Mouse (Mus musculus): ENCODE measurements around the gene Cacna2d2. TPM values are rescaled to one million over a fixed set of nuclear protein-coding genes. Genes with fewer than 3 reads are reported as not detected.

The Cacna2d2 gene
- polyA plus RNA-seq, 1 experiment from 2014 or later = 0.20 TPM

GRCm38 (mm10) chr9:107576357-107577107 is 177.1 kb downstream of the Cacna2d2 start, which contains the start of gene Hyal1:
Gene Hyal1 (plus strand): TSS chr9:107576927.
- Histone ChIP-seq H3K27me3 (ENCODE audit: low read depth, poor library complexity, severe bottlenecking) (no peaks in the 10 kb centered on the region), H3K4me3 (peak within 1 kb of the TSS; percentile 46), H3K9me3 (replicated peaks) (no peaks in the 10 kb centered on the region), H3K36me3 (peaks cover 52% of the 10 kb centered on the region), H3K27ac (peak within 1 kb of the TSS; percentile 84), H3K4me1 (peaks cover 61% of the 10 kb centered on the region)
- DNase-seq (ENCODE audit: low spot score) = peak; percentile 88
- 33% methylated on average over 16 of the region's 16 CpGs for WGBS

GRCm38 (mm10) chr9:107577871-107578270 is 178.5 kb downstream of the Cacna2d2 start:
- H3K4me1 ChIP-seq = peaks cover 60% of the 10 kb centered on the region
- no peak for DNase-seq (ENCODE audit: low spot score)
- WGBS = 95% methylated on average over 10 of the region's 10 CpGs
- no peaks in the 10 kb centered on the region for H3K9me3 ChIP-seq (replicated peaks)
- H3K36me3 ChIP-seq = peaks cover 43% of the 10 kb centered on the region
- no peaks in the 10 kb centered on the region for H3K27me3 ChIP-seq (ENCODE audit: low read depth, poor library complexity, severe bottlenecking)
- H3K27ac ChIP-seq = 0 out of 2 replicates have a peak overlapping the region, but pooled peaks have one; percentile 11
- peak overlapping the region; percentile 46 for H3K4me3 ChIP-seq

- Histone ChIP-seq H3K4me3 (peak within 1 kb of the TSS; percentile 61), H3K4me1 (peaks cover 64% of the 10 kb centered on the region)
Measured at GRCm38 (mm10) chr9:107578587-107578986, 179.2 kb downstream of the Cacna2d2 start, which contains the start of gene Naa80. Gene Naa80 (plus strand): TSS chr9:107578887.

More at GRCm38 (mm10) chr9:107578587-107578986, 179.2 kb downstream of the Cacna2d2 start, which contains the start of gene Naa80:
- no peaks in the 10 kb centered on the region for H3K27me3 ChIP-seq (ENCODE audit: low read depth, poor library complexity, severe bottlenecking)
- no peaks in the 10 kb centered on the region for H3K9me3 ChIP-seq (replicated peaks)
- H3K36me3 ChIP-seq = peaks cover 43% of the 10 kb centered on the region
- 86% methylated on average over 3 of the region's 3 CpGs for WGBS
- H3K27ac ChIP-seq = peak within 1 kb of the TSS; percentile 89
- no peak for DNase-seq (ENCODE audit: low spot score)

Other genes starting within 250 kb of the Cacna2d2 start
- 0.76 and 0.85 TPM in 2 replicates for gene Dock3, start 167.7 kb upstream of the Cacna2d2 start, polyA plus RNA-seq (2016; fragmentation: Nextera tagmentation; extraction: Ambion mirVana)
- gene Mapkapk3, start 109.7 kb upstream of the Cacna2d2 start, polyA plus RNA-seq (2016; fragmentation: Nextera tagmentation; extraction: Ambion mirVana) = 5.3 and 5.9 TPM in 2 replicates
- gene Cish, start 103.6 kb upstream of the Cacna2d2 start, polyA plus RNA-seq (2016; fragmentation: Nextera tagmentation; extraction: Ambion mirVana) = 4.3 and 5.1 TPM in 2 replicates
- gene Hemk1, start 61.3 kb upstream of the Cacna2d2 start, polyA plus RNA-seq (2016; fragmentation: Nextera tagmentation; extraction: Ambion mirVana) = 10.3 and 12.2 TPM in 2 replicates
- gene 6430571L13Rik, start 59.0 kb upstream of the Cacna2d2 start, polyA plus RNA-seq (2016; fragmentation: Nextera tagmentation; extraction: Ambion mirVana) = 0.72 and 0.74 TPM in 2 replicates
- 41.3 and 43.5 TPM in 2 replicates for gene Tmem115, start 134.3 kb downstream of the Cacna2d2 start, polyA plus RNA-seq (2016; fragmentation: Nextera tagmentation; extraction: Ambion mirVana)
- gene Cyb561d2, start 142.6 kb downstream of the Cacna2d2 start, polyA plus RNA-seq (2016; fragmentation: Nextera tagmentation; extraction: Ambion mirVana) = 13.2 and 15.8 TPM in 2 replicates
- 34.0 and 37.3 TPM in 2 replicates for gene Nprl2, start 142.6 kb downstream of the Cacna2d2 start, polyA plus RNA-seq (2016; fragmentation: Nextera tagmentation; extraction: Ambion mirVana)
- gene Zmynd10, start 147.7 kb downstream of the Cacna2d2 start, polyA plus RNA-seq (2016; fragmentation: Nextera tagmentation; extraction: Ambion mirVana) = 0.25 and 0.33 TPM in 2 replicates
- 55.3 and 57.4 TPM in 2 replicates for gene Rassf1, start 151.9 kb downstream of the Cacna2d2 start, polyA plus RNA-seq (2016; fragmentation: Nextera tagmentation; extraction: Ambion mirVana)
- 60.4 and 62.5 TPM in 2 replicates for gene Tusc2, start 163.6 kb downstream of the Cacna2d2 start, polyA plus RNA-seq (2016; fragmentation: Nextera tagmentation; extraction: Ambion mirVana)
- gene Hyal2, start 168.3 kb downstream of the Cacna2d2 start, polyA plus RNA-seq (2016; fragmentation: Nextera tagmentation; extraction: Ambion mirVana) = 160 and 168 TPM in 2 replicates
- gene Hyal1, start 177.3 kb downstream of the Cacna2d2 start, polyA plus RNA-seq (2016; fragmentation: Nextera tagmentation; extraction: Ambion mirVana) = 7.9 and 10.2 TPM in 2 replicates
- gene Naa80, start 179.3 kb downstream of the Cacna2d2 start, polyA plus RNA-seq (2016; fragmentation: Nextera tagmentation; extraction: Ambion mirVana) = 20.1 and 22.5 TPM in 2 replicates
- gene Hyal3, start 181.2 kb downstream of the Cacna2d2 start, polyA plus RNA-seq (2016; fragmentation: Nextera tagmentation; extraction: Ambion mirVana) = 0.56 and 0.82 TPM in 2 replicates
- 55.0 and 69.4 TPM in 2 replicates for gene Ifrd2, start 188.0 kb downstream of the Cacna2d2 start, polyA plus RNA-seq (2016; fragmentation: Nextera tagmentation; extraction: Ambion mirVana)
- 2.2 and 3.6 TPM in 2 replicates for gene Sema3b, start 209.6 kb downstream of the Cacna2d2 start, polyA plus RNA-seq (2016; fragmentation: Nextera tagmentation; extraction: Ambion mirVana)
- 355 and 403 TPM in 2 replicates for gene Gnai2, start 235.8 kb downstream of the Cacna2d2 start, polyA plus RNA-seq (2016; fragmentation: Nextera tagmentation; extraction: Ambion mirVana)

Data from limb, embryonic 10.5 days (tissue).